Mouse (Mus musculus) hindbrain, embryonic 16.5 days (tissue): ENCODE data around the gene Zfyve16. TPM values are rescaled to one million over a fixed set of nuclear protein-coding genes. Genes with fewer than 3 reads are reported as not detected.

ENCODE experiments used
- ATAC-seq: fragments of 200-750 bp; cut with Nextera tagmentation; 2 replicates; pipeline ENCODE4 v1.8.0; 2017; ENCODE audit warnings: moderate TSS enrichment, moderate library complexity
- H3K27ac ChIP-seq: fragments of 300-500 bp; sonication (generic); 2 replicates; pipeline ENCODE4 v1.5.1; 2014; ENCODE audit warnings: low read depth, mild to moderate bottlenecking, control low read depth, low read length, moderate library complexity
- H3K27me3 ChIP-seq: fragments of 300-500 bp; sonication (generic); replicated peaks from 2 replicates; pipeline ENCODE4 v1.6.1; 2014; ENCODE audit warnings: low read length; ENCODE audit not compliant: control insufficient read depth, insufficient read depth
- H3K36me3 ChIP-seq: fragments of 300-500 bp; sonication (generic); 2 replicates; pipeline ENCODE4 v1.6.1; 2014; ENCODE audit warnings: mild to moderate bottlenecking, low read length, moderate library complexity, mixed read lengths; ENCODE audit not compliant: control insufficient read depth, insufficient read depth
- H3K4me1 ChIP-seq: fragments of 300-500 bp; sonication (generic); 2 replicates; pipeline ENCODE4 v1.6.1; 2014; ENCODE audit warnings: low read depth, low read length; ENCODE audit not compliant: control insufficient read depth, insufficient read depth
- H3K4me2 ChIP-seq: fragments of 300-500 bp; sonication (generic); 2 replicates; pipeline ENCODE4 v1.6.1; 2014; ENCODE audit warnings: mild to moderate bottlenecking, low read length, control low read depth, moderate library complexity
- H3K4me3 ChIP-seq: fragments of 300-500 bp; sonication (generic); 2 replicates; pipeline ENCODE4 v1.5.1; 2014; ENCODE audit warnings: mild to moderate bottlenecking, low read length, control low read depth, moderate library complexity
- H3K9ac ChIP-seq: fragments of 300-500 bp; sonication (generic); 2 replicates; pipeline ENCODE4 v1.6.1; 2014; ENCODE audit warnings: low read depth, mild to moderate bottlenecking, control low read depth, low read length, moderate library complexity
- H3K9me3 ChIP-seq: fragments of 300-500 bp; sonication (generic); 2 replicates; pipeline ENCODE4 v1.6.1; 2014; ENCODE audit warnings: mild to moderate bottlenecking, low read length, moderate library complexity; ENCODE audit not compliant: control insufficient read depth
- WGBS: fragments of 180-500 bp; shearing (Covaris S2); extraction: QIAGEN DNeasy Blood & Tissue Kit; methylation state at CpG from one replicate; pipeline ENCODE4 v1.1.7; 2014; 5-methylcytosine and 5-hydroxymethylcytosine counted together
- polyA plus RNA-seq: library from polyadenylated mRNA; unstranded; fragments of >200 nt; fragmentation: Nextera tagmentation; extraction: Ambion mirVana; gene quantifications from 2 replicates; pipeline ENCODE4 v1.2.1, GENCODE M21; 2015

Zfyve16 gene
- polyA plus RNA-seq, result 9.1 and 9.2 TPM in 2 replicates

GRCm38 (mm10) chr13:92530721-92531211 is at the start of gene Zfyve16:
TSS of gene Zfyve16 (minus strand) at chr13:92530868.
- H3K27ac ChIP-seq, result peak within 1 kb of the TSS; percentile 94
- H3K4me2 ChIP-seq, result peak within 1 kb of the TSS; percentile 70
- WGBS, result 0% methylated on average over 46 of the region's 46 CpGs
- no peaks in the 10 kb centered on the region for H3K27me3 ChIP-seq
- peak; percentile 98 for ATAC-seq
- peaks cover 8% of the 10 kb centered on the region for H3K4me1 ChIP-seq
- peak within 1 kb of the TSS; percentile 97 for H3K9ac ChIP-seq
- H3K9me3 ChIP-seq, result no peaks in the 10 kb centered on the region
- peak within 1 kb of the TSS; percentile 91 for H3K4me3 ChIP-seq
- H3K36me3 ChIP-seq, result no peaks in the 10 kb centered on the region

- Histone ChIP-seq H3K4me3 (no peak overlapping the region), H3K9me3 (peaks cover 3% of the 10 kb centered on the region), H3K9ac (no peak overlapping the region), H3K27me3 (no peaks in the 10 kb centered on the region), H3K36me3 (no peaks in the 10 kb centered on the region), H3K4me2 (no peak overlapping the region), H3K27ac (no peak overlapping the region), H3K4me1 (no peaks in the 10 kb centered on the region)
- 81% methylated on average over 4 of the region's 4 CpGs for WGBS
- no peak for ATAC-seq
Measured at GRCm38 (mm10) chr13:92578210-92578609, 47.5 kb upstream of the Zfyve16 start.

- Histone ChIP-seq H3K4me1 (no peaks in the 10 kb centered on the region), H3K27me3 (no peaks in the 10 kb centered on the region), H3K27ac (no peak overlapping the region), H3K4me3 (no peak overlapping the region), H3K36me3 (no peaks in the 10 kb centered on the region), H3K4me2 (no peak overlapping the region), H3K9me3 (peaks cover 3% of the 10 kb centered on the region), H3K9ac (no peak overlapping the region)
- ATAC-seq, result no peak
- 50% methylated on average over 6 of the region's 6 CpGs for WGBS
Measured at GRCm38 (mm10) chr13:92576688-92577087, 46.0 kb upstream of the Zfyve16 start.

- ATAC-seq, result no peak
- no peaks in the 10 kb centered on the region for H3K27me3 ChIP-seq
- no peak within 1 kb of the TSS for H3K9ac ChIP-seq
- H3K4me3 ChIP-seq, result no peak within 1 kb of the TSS
- no peaks in the 10 kb centered on the region for H3K4me1 ChIP-seq
- no peaks in the 10 kb centered on the region for H3K36me3 ChIP-seq
- H3K4me2 ChIP-seq, result no peak within 1 kb of the TSS
- H3K9me3 ChIP-seq, result peaks cover 3% of the 10 kb centered on the region
- no peak within 1 kb of the TSS for H3K27ac ChIP-seq
Measured at GRCm38 (mm10) chr13:92576072-92576471, 45.4 kb upstream of the Zfyve16 start, which contains the start of gene Spz1. TSS of gene Spz1 (minus strand) at chr13:92576172.

- Histone ChIP-seq H3K4me3 (no peak overlapping the region), H3K4me2 (no peak overlapping the region), H3K9ac (no peak overlapping the region), H3K4me1 (no peaks in the 10 kb centered on the region), H3K27ac (no peak overlapping the region), H3K27me3 (no peaks in the 10 kb centered on the region), H3K36me3 (no peaks in the 10 kb centered on the region), H3K9me3 (no peaks in the 10 kb centered on the region)
- 70% methylated on average over 5 of the region's 5 CpGs for WGBS
- ATAC-seq, result no peak
Measured at GRCm38 (mm10) chr13:92559429-92559828, 28.8 kb upstream of the Zfyve16 start.

- 65% methylated on average over 2 of the region's 2 CpGs for WGBS
- H3K27me3 ChIP-seq, result no peaks in the 10 kb centered on the region
- H3K36me3 ChIP-seq, result no peaks in the 10 kb centered on the region
- no peak overlapping the region for H3K27ac ChIP-seq
- H3K4me3 ChIP-seq, result no peak overlapping the region
- no peaks in the 10 kb centered on the region for H3K9me3 ChIP-seq
- H3K9ac ChIP-seq, result no peak overlapping the region
- no peaks in the 10 kb centered on the region for H3K4me1 ChIP-seq
- no peak for ATAC-seq
- no peak overlapping the region for H3K4me2 ChIP-seq
Measured at GRCm38 (mm10) chr13:92557229-92557628, 26.6 kb upstream of the Zfyve16 start.

GRCm38 (mm10) chr13:92556458-92557126 is 25.9 kb upstream of the Zfyve16 start:
- H3K4me1 ChIP-seq, result no peaks in the 10 kb centered on the region
- H3K36me3 ChIP-seq, result no peaks in the 10 kb centered on the region
- no peaks in the 10 kb centered on the region for H3K27me3 ChIP-seq
- H3K27ac ChIP-seq, result no peak overlapping the region
- no peak for ATAC-seq
- no peak overlapping the region for H3K4me2 ChIP-seq
- no peaks in the 10 kb centered on the region for H3K9me3 ChIP-seq
- H3K9ac ChIP-seq, result no peak overlapping the region
- no peak overlapping the region for H3K4me3 ChIP-seq
- WGBS, result 33% methylated on average over 8 of the region's 8 CpGs

GRCm38 (mm10) chr13:92547093-92547492 is 16.4 kb upstream of the Zfyve16 start:
- Histone ChIP-seq H3K4me2 (no peak overlapping the region), H3K27ac (no peak overlapping the region), H3K27me3 (no peaks in the 10 kb centered on the region), H3K9me3 (peaks cover 8% of the 10 kb centered on the region), H3K4me1 (no peaks in the 10 kb centered on the region), H3K36me3 (no peaks in the 10 kb centered on the region), H3K4me3 (no peak overlapping the region), H3K9ac (no peak overlapping the region)
- ATAC-seq, result no peak
- 88% methylated on average over 4 of the region's 4 CpGs for WGBS

GRCm38 (mm10) chr13:92540997-92541396 is 10.3 kb upstream of the Zfyve16 start:
- H3K4me1 ChIP-seq, result no peaks in the 10 kb centered on the region
- no peak overlapping the region for H3K4me2 ChIP-seq
- H3K4me3 ChIP-seq, result no peak overlapping the region
- no peaks in the 10 kb centered on the region for H3K36me3 ChIP-seq
- no peaks in the 10 kb centered on the region for H3K9me3 ChIP-seq
- H3K27ac ChIP-seq, result no peak overlapping the region
- 87% methylated on average over 6 of the region's 6 CpGs for WGBS
- no peaks in the 10 kb centered on the region for H3K27me3 ChIP-seq
- H3K9ac ChIP-seq, result no peak overlapping the region
- ATAC-seq, result no peak
